Mouse (Mus musculus) spleen, adult 2 months (tissue): ENCODE data around the gene Wdr74.

ENCODE experiments used
- CTCF ChIP-seq: fragments of 200-500 bp; IDR thresholded peaks from 2 replicates; pipeline ENCODE4 v1.5.1; 2011; ENCODE audit warnings: mild to moderate bottlenecking, inconsistent platforms; ENCODE audit not compliant: insufficient read depth, insufficient read length, insufficient replicate concordance; ENCODE audit errors: extremely low read depth
- POLR2A ChIP-seq: fragments of 200-500 bp; IDR thresholded peaks from 2 replicates; pipeline ENCODE4 v1.6.1; 2011; ENCODE audit warnings: low read depth, low read length, inconsistent platforms

DNA sequence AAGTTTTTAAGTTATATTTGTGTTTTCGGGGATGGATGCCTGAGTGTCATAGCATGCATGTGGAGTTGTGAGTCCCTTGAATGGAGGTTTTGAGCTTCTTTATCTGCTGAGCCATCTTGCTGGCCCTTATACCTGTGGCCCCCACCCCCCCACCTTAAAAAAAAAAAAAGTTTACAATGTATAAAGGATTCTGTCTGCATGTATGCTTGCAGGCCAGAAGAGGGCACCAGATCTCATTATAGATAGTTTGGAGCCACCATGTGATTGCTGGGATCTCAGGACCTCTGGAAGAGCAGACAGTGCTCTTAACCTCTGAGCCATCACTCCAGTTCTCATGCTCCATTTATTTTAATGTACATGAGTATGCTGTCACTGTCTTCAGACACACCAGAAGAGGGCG lies 11.7 kb downstream of the Wdr74 start:
- TF ChIP-seq POLR2A (no peak), CTCF (no peak)
